Mouse (Mus musculus) forebrain, embryonic 15.5 days (tissue): ENCODE measurements around the gene Nploc4. TPM values are rescaled to one million over a fixed set of nuclear protein-coding genes. Genes with fewer than 3 reads are reported as not detected.

ENCODE experiments used
- ATAC-seq: fragments of 200-750 bp; cut with Nextera tagmentation; replicated peaks from 2 replicates; pipeline ENCODE4 v1.8.0; 2017; ENCODE audit warnings: mild to moderate bottlenecking, moderate TSS enrichment, moderate library complexity
- H3K27ac ChIP-seq: fragments of 300-500 bp; sonication (generic); replicated peaks from 2 replicates; pipeline ENCODE4 v1.5.1; 2015; ENCODE audit warnings: mild to moderate bottlenecking, inconsistent platforms
- H3K27me3 ChIP-seq: fragments of 300-500 bp; sonication (generic); 2 replicates; pipeline ENCODE4 v1.6.1; 2015; ENCODE audit warnings: inconsistent platforms
- H3K36me3 ChIP-seq: fragments of 300-500 bp; sonication (generic); 2 replicates; pipeline ENCODE4 v1.6.1; 2015; ENCODE audit warnings: mild to moderate bottlenecking, inconsistent platforms
- H3K4me1 ChIP-seq: fragments of 300-500 bp; sonication (generic); 2 replicates; pipeline ENCODE4 v1.6.1; 2015; ENCODE audit warnings: inconsistent platforms
- H3K4me2 ChIP-seq: fragments of 300-500 bp; sonication (generic); replicated peaks from 2 replicates; pipeline ENCODE4 v1.6.1; 2015; ENCODE audit warnings: mild to moderate bottlenecking, inconsistent platforms
- H3K4me3 ChIP-seq: fragments of 300-500 bp; sonication (generic); 2 replicates; pipeline ENCODE4 v1.5.1; 2015; ENCODE audit warnings: mild to moderate bottlenecking, inconsistent platforms
- H3K9ac ChIP-seq: fragments of 300-500 bp; sonication (generic); replicated peaks from 2 replicates; pipeline ENCODE4 v1.6.1; 2015; ENCODE audit warnings: mild to moderate bottlenecking, inconsistent platforms
- H3K9me3 ChIP-seq: fragments of 300-500 bp; sonication (generic); 2 replicates; pipeline ENCODE4 v1.6.1; 2016; ENCODE audit warnings: inconsistent platforms
- WGBS: fragments of 180-500 bp; shearing (Covaris S2); methylation state at CpG from one replicate; pipeline ENCODE4 v1.1.7; 2015; ENCODE audit warnings: mixed read lengths; 5-methylcytosine and 5-hydroxymethylcytosine counted together
- polyA plus RNA-seq: library from polyadenylated mRNA; unstranded; fragments of >200 nt; fragmentation: Nextera tagmentation; extraction: Ambion mirVana; gene quantifications from 2 replicates; pipeline ENCODE4 v1.2.1, GENCODE M21; 2015

The Nploc4 gene
- 34.8 and 35.2 TPM in 2 replicates for polyA plus RNA-seq

- Histone ChIP-seq H3K9ac (peak within 1 kb of the TSS; percentile 99), H3K36me3 (peaks cover 12% of the 10 kb centered on the region), H3K4me2 (peak within 1 kb of the TSS; percentile 56), H3K4me3 (peak within 1 kb of the TSS; percentile 96), H3K9me3 (no peaks in the 10 kb centered on the region), H3K27me3 (no peaks in the 10 kb centered on the region), H3K4me1 (peaks cover 12% of the 10 kb centered on the region), H3K27ac (peak within 1 kb of the TSS; percentile 81)
- peak; percentile 89 for ATAC-seq
- WGBS, result under 1% methylated on average over 62 of the region's 77 CpGs
These were observed at the start of gene Nploc4 for GRCm38 (mm10) chr11:120437152-120437856. Gene Nploc4 (minus strand): TSS chr11:120437708.

- Histone ChIP-seq H3K4me2 (peak overlapping the region; percentile 88), H3K27me3 (no peaks in the 10 kb centered on the region), H3K36me3 (peaks cover 49% of the 10 kb centered on the region), H3K4me1 (peaks cover 20% of the 10 kb centered on the region), H3K27ac (no peak overlapping the region; the same call in 1 of the 2 replicates), H3K9me3 (no peaks in the 10 kb centered on the region), H3K9ac (peak overlapping the region; percentile 90), H3K4me3 (peak overlapping the region; percentile 96)
- ATAC-seq, result no peak
- WGBS, result 10% methylated on average over 10 of the region's 10 CpGs
These were observed 47.7 kb upstream of the Nploc4 start for GRCm38 (mm10) chr11:120485251-120485650.

- H3K36me3 ChIP-seq, result peaks cover 57% of the 10 kb centered on the region
- peak; percentile 97 for ATAC-seq
- WGBS, result under 1% methylated on average over 60 of the region's 60 CpGs
- H3K27me3 ChIP-seq, result no peaks in the 10 kb centered on the region
- peak within 1 kb of the TSS; percentile 94 for H3K27ac ChIP-seq
- no peaks in the 10 kb centered on the region for H3K9me3 ChIP-seq
- peak within 1 kb of the TSS; percentile 88 for H3K4me2 ChIP-seq
- H3K4me3 ChIP-seq, result peak within 1 kb of the TSS; percentile 96
- H3K9ac ChIP-seq, result peak within 1 kb of the TSS; percentile 90
- peaks cover 20% of the 10 kb centered on the region for H3K4me1 ChIP-seq
These were observed 46.9 kb upstream of the Nploc4 start, which contains the start of gene Mrpl12 for GRCm38 (mm10) chr11:120484265-120484981. Gene Mrpl12 (plus strand): TSS chr11:120484613.

GRCm38 (mm10) chr11:120483448-120483934, 46.0 kb upstream of the Nploc4 start:
- Histone ChIP-seq H3K27ac (peak overlapping the region; percentile 94), H3K27me3 (no peaks in the 10 kb centered on the region), H3K4me3 (no peak overlapping the region; the same call in 1 of the 2 replicates), H3K36me3 (peaks cover 64% of the 10 kb centered on the region), H3K4me1 (peaks cover 20% of the 10 kb centered on the region), H3K4me2 (peak overlapping the region; percentile 88; the same call in 1 of the 2 replicates), H3K9ac (no peak overlapping the region), H3K9me3 (no peaks in the 10 kb centered on the region)
- no peak; the same call in 1 of the 2 replicates for ATAC-seq
- 88% methylated on average over 7 of the region's 7 CpGs for WGBS

- Histone ChIP-seq H3K27me3 (no peaks in the 10 kb centered on the region), H3K9me3 (no peaks in the 10 kb centered on the region), H3K4me1 (peaks cover 14% of the 10 kb centered on the region), H3K27ac (no peak overlapping the region), H3K9ac (no peak overlapping the region), H3K4me3 (no peak overlapping the region), H3K4me2 (no peak overlapping the region), H3K36me3 (peaks cover 77% of the 10 kb centered on the region)
- WGBS, result 94% methylated on average over 6 of the region's 6 CpGs
- no peak for ATAC-seq
These were observed 34.5 kb upstream of the Nploc4 start for GRCm38 (mm10) chr11:120472052-120472451.

GRCm38 (mm10) chr11:120467736-120468092, 30.2 kb upstream of the Nploc4 start:
- H3K9ac ChIP-seq, result peak overlapping the region; percentile 92
- peak overlapping the region; percentile 84 for H3K4me2 ChIP-seq
- no peaks in the 10 kb centered on the region for H3K27me3 ChIP-seq
- no peaks in the 10 kb centered on the region for H3K9me3 ChIP-seq
- H3K27ac ChIP-seq, result 0 out of 2 replicates have a peak overlapping the region, but pooled peaks have one; percentile 37
- ATAC-seq, result no peak
- WGBS, result 1% methylated on average over 33 of the region's 33 CpGs
- H3K4me3 ChIP-seq, result peak overlapping the region; percentile 96
- H3K36me3 ChIP-seq, result peaks cover 52% of the 10 kb centered on the region
- peaks cover 29% of the 10 kb centered on the region for H3K4me1 ChIP-seq

- ATAC-seq, result peak; percentile 100
- no peaks in the 10 kb centered on the region for H3K27me3 ChIP-seq
- peaks cover 52% of the 10 kb centered on the region for H3K36me3 ChIP-seq
- WGBS, result under 1% methylated on average over 54 of the region's 54 CpGs
- peak within 1 kb of the TSS; percentile 89 for H3K27ac ChIP-seq
- H3K9ac ChIP-seq, result peak within 1 kb of the TSS; percentile 95
- no peaks in the 10 kb centered on the region for H3K9me3 ChIP-seq
- H3K4me3 ChIP-seq, result peak within 1 kb of the TSS; percentile 96
- peaks cover 29% of the 10 kb centered on the region for H3K4me1 ChIP-seq
- H3K4me2 ChIP-seq, result peak within 1 kb of the TSS; percentile 85
These were observed 29.7 kb upstream of the Nploc4 start, which contains the start of gene Arl16 for GRCm38 (mm10) chr11:120467051-120467735. Gene Arl16 (minus strand): TSS chr11:120467607.

GRCm38 (mm10) chr11:120465521-120465920, 28.0 kb upstream of the Nploc4 start:
- H3K9me3 ChIP-seq, result no peaks in the 10 kb centered on the region
- ATAC-seq, result no peak
- peak overlapping the region; percentile 96; the same call in 1 of the 2 replicates for H3K4me3 ChIP-seq
- peaks cover 29% of the 10 kb centered on the region for H3K4me1 ChIP-seq
- H3K27ac ChIP-seq, result no peak overlapping the region
- no peak overlapping the region for H3K9ac ChIP-seq
- H3K36me3 ChIP-seq, result peaks cover 49% of the 10 kb centered on the region
- H3K4me2 ChIP-seq, result no peak overlapping the region
- H3K27me3 ChIP-seq, result no peaks in the 10 kb centered on the region
- WGBS, result 95% methylated on average over 4 of the region's 4 CpGs

- Histone ChIP-seq H3K27ac (no peak overlapping the region), H3K4me3 (no peak overlapping the region), H3K4me1 (peaks cover 29% of the 10 kb centered on the region), H3K9ac (no peak overlapping the region), H3K27me3 (no peaks in the 10 kb centered on the region), H3K9me3 (no peaks in the 10 kb centered on the region), H3K36me3 (peaks cover 46% of the 10 kb centered on the region), H3K4me2 (no peak overlapping the region)
- WGBS, result 92% methylated on average over 5 of the region's 5 CpGs
- no peak for ATAC-seq
These were observed 26.9 kb upstream of the Nploc4 start for GRCm38 (mm10) chr11:120464365-120464764.

GRCm38 (mm10) chr11:120463536-120463935, 26.0 kb upstream of the Nploc4 start:
- Histone ChIP-seq H3K36me3 (peaks cover 44% of the 10 kb centered on the region), H3K9ac (no peak overlapping the region), H3K4me3 (no peak overlapping the region), H3K27ac (no peak overlapping the region), H3K27me3 (no peaks in the 10 kb centered on the region), H3K4me2 (no peak overlapping the region), H3K4me1 (peaks cover 30% of the 10 kb centered on the region), H3K9me3 (no peaks in the 10 kb centered on the region)
- 96% methylated on average over 2 of the region's 2 CpGs for WGBS
- ATAC-seq, result no peak

GRCm38 (mm10) chr11:120458847-120459597, 21.5 kb upstream of the Nploc4 start:
- H3K4me1 ChIP-seq, result peaks cover 18% of the 10 kb centered on the region
- peak overlapping the region; percentile 83 for H3K4me2 ChIP-seq
- no peak overlapping the region for H3K27ac ChIP-seq
- WGBS, result 70% methylated on average over 6 of the region's 6 CpGs
- H3K9ac ChIP-seq, result peak overlapping the region; percentile 95
- peak overlapping the region; percentile 88 for H3K4me3 ChIP-seq
- peaks cover 40% of the 10 kb centered on the region for H3K36me3 ChIP-seq
- H3K9me3 ChIP-seq, result no peaks in the 10 kb centered on the region
- H3K27me3 ChIP-seq, result no peaks in the 10 kb centered on the region
- no peak for ATAC-seq
